Mouse (Mus musculus) thymus, postnatal 25 days (tissue): ENCODE data around the gene Mrpl14.
A peak's percentile ranks its signal among the peaks of the same experiment; 100 is the strongest.

Experiments
- DNase-seq: peaks from one replicate; pipeline ENCODE4 v3.0.0; 2022

The Mrpl14 gene

GRCm38 (mm10) chr17:45727481-45727880 is 41.4 kb downstream of the Mrpl14 start:
- DNase-seq: no peak

GRCm38 (mm10) chr17:45727983-45728723 is 42.0 kb downstream of the Mrpl14 start:
- DNase-seq: no peak

GRCm38 (mm10) chr17:45729387-45729786 is 43.3 kb downstream of the Mrpl14 start:
- DNase-seq: no peak

DNA sequence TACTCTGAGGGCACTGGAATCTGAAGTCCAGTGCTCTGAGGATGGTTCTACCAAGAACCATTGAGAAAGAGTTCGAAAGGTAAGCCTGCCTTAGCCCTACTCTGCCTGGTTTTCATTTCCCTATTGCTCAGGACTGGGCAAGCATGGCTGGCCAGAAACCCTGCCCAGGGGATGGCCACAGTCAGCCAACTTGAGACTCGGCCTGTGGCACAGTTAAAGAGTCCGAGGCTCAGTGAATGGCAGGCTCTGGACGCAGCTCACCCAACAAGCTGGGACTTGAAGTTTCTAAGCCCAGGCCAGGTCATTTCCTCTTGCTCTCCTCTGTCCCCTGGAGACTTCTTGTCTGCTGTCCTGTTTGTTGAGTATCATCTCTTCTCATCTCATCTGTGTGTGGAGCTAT is 44.6 kb downstream of the Mrpl14 start:
- DNase-seq: no peak

DNA sequence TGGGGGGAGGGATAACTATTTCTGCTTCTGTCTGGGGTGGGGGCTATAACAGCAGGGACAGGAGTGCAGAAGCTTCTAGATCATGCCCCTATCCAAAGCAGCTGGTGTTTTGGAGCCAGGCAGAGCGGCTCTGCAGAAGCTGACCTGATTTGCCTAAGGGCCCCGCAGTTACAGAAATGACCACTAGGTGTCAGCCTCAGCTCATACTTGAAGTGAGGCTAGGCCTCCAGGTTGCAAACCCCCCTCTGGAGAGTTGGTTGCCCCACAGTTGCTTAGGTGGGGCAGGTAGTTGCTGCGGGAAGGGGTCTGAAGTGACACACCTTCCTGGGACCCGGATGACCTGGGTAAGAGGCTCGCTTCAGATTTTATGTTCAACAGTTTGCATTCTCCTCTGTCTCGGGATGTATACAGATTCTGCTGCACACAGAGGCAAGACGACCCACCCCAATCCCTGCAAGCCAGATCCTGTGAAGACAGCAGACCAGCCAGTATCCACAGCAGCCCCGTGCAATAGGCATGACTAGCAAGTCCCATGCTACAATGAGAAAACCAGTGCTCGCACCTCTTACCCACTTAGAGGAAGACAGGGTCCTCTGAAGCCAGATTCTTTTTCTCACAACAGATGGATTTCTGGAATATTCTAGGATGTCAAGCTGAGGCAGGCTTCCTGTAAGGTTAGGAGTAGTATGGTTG is 45.2 kb downstream of the Mrpl14 start:
- peak; percentile 87 for DNase-seq

DNA sequence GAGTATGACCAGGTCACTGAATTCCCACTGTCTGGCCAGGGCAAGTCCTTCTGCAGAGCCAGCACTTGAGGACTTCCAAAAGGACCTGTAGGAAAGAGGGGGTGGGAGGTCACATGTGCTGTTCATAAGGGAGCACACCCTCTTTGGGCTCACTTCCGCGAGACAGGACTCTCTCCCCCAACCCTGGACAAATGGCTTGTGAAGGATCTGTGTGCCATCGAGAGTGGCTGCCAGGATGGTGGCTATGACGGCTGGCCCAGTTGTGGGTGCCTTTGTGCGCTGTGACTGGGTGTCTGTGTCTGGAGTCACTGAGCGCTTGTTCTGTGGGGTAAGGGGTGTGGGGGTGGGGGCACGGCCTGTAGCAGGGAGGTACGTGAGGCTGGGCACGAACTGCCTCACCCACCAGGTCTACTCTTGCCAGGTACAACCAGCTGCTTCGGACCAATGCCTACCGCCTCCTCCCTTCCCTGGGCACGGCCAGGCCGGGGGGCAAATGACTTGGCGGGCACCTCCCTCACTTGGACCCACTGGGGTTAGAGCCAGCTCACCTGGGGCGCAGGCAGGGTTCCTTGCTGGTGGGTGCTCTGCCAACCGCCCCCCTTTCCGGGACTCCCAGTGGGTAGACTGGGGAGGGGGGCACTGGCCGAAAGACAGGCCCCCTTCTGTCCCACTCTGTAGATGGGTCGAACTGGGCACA is 47.1 kb downstream of the Mrpl14 start:
- no peak for DNase-seq

- no peak for DNase-seq
Measured at GRCm38 (mm10) chr17:45733735-45734301, 47.7 kb downstream of the Mrpl14 start, which contains the start of gene 1600014C23Rik. Gene 1600014C23Rik, minus strand, starts transcription at chr17:45733844.

GRCm38 (mm10) chr17:45734333-45734732 is 48.2 kb downstream of the Mrpl14 start:
- no peak for DNase-seq

GRCm38 (mm10) chr17:45734881-45735280 is 48.8 kb downstream of the Mrpl14 start:
- no peak for DNase-seq

DNA sequence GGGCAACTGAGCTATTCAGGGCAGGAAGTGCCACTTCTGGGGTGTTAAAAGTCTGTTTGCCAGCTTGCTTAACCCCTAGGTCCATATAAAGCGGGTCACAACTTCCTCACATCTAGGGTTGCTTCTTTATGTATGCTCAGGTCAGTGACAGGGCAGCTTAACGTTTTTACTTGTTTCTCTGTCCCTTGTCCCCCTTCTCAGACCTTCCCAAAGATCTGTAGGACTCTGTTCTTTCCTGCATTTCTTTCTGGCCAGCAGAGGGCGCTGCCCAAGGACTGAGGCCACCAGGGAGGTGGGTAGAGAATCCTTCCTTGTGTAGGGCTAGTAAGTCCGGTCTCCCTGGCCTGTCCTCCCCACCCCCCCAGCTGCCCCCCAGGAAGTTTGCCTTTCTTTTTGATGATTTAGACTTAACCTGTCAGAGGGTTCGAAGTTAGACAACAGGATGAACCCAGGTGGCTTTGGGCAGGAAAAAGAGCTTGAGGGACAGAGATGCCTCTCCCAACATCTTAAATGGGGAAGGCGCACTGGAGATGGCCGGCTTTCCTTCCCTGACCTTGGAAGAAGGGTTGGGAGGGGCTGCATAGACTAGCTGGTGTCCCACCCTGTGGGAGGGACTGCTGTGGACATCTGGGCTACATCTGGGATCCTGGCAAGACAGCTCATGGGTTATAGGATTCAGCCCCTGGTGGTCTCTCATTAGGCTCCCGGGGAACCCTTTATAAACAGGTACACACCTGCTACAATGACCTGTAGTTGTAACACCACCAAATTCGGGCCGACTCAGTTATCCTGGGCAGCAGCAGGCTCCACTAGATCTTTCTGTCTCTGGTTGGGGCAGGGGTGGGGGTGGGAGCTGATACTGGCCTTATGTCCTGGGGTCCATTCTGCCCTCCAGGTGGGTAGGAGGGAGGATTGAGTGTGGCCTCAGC is 49.5 kb downstream of the Mrpl14 start:
- peak; percentile 83 for DNase-seq

DNA sequence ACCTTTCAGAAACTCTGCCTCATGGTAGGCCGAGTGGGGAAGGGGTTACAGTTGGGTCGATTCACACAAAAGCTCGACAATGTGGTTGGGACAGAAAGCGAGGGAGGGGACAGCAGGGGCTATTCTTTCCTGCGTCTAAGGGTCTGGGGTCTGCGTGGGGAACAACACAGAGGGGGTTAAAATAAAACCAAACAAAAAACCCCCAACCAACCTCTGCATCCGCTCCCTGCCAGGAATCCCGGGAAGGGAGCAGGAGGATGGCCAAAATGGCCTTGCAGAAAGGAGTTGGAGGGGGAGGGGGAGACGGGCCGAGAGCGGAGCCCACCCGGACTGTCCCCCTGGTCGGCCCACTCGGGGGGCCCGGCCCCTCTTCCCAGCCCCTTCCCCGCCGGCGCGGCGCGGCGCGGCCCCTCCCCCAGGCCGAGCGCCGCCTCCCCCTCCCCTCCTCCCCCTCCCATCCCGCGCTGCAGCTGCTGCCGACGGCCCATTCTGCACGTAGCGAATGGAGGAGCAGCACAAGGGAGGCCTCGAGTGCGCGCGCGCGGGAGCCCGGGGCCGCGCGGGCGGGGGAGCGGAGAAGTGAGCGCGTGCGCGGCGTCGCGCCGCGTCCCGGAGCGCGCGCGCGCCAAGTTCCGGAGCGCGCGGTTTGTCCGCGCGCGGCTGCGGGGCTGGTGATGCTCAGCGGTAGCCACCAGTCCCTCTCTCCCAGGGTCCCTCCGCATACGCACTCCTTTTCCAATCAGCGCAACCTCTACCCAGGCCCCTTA is 50.4 kb downstream of the Mrpl14 start:
- peak; percentile 89 for DNase-seq

- DNase-seq: no peak
Measured at GRCm38 (mm10) chr17:45737078-45737601, 51.0 kb downstream of the Mrpl14 start.

- DNase-seq: no peak
Measured at GRCm38 (mm10) chr17:45742371-45743147, 56.4 kb downstream of the Mrpl14 start.

DNA sequence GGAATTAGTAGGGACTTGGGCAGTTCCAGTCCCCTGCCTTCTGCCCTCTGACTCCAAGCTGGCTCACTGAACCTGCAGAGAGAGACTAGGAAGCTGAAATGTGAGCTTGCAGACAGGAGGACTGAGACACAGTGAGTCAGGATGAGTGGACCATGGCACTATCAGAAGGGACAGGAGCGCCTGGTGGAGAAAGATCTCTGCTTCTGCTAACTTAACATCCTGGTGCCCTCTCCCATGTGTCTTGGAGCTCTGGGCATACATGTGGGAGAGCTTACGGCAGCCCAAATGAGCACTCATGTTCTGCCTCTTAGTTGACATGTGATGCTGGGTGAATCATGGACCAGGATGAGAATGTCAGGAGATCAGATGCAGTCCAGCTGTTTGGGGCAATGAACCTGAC is 59.5 kb downstream of the Mrpl14 start:
- DNase-seq: no peak

GRCm38 (mm10) chr17:45746755-45747154 is 60.6 kb downstream of the Mrpl14 start:
- no peak for DNase-seq

GRCm38 (mm10) chr17:45747293-45747692 is 61.2 kb downstream of the Mrpl14 start:
- DNase-seq: no peak
